Mouse (Mus musculus): Measurements from ENCODE around the gene a. TPM values are rescaled to one million over a fixed set of nuclear protein-coding genes. Genes with fewer than 3 reads are reported as not detected.

The a gene
- polyA plus RNA-seq, 1 experiment = not detected

DNA sequence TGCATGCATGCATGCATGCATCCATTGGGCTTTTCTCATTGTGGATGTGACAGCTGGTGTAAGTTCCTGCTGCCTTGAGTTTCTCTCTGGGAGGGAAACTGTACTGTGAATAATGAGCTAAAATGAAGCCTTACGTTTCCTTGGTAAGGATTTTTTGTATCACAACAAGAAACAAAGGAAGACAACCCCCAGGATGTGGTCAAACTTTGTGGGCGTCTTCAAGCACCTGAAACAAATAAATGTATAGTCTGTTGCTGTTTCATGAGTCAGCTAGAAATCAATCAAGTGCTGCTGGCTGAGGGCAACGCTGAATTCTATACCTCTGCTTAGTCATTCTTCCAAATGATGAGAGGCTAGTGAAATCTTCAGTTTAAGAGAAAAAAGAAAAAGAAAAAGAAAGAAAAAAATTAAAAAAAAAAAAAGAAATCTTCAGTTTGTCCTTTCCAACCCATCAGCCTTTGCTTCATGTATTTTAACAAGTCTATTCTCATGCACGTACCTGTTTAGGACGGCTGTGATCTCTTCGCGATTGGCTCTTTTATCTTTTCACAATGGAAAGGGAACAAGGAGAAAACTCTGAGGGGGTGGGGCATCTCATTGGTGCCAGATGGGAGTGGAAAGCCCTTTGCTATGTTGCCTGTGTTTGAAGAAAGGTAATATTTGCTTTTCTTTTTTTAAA, 288.4 kb downstream of the a start:
- no peak overlapping the region for H3K27ac ChIP-seq (replicated peaks; ENCODE audit: low read depth, low read length)
- no peak overlapping the region for H3K4me3 ChIP-seq (ENCODE audit: insufficient read depth, low read depth, low read length)
- peaks cover 6% of the 10 kb centered on the region; the same call in 1 of the 2 replicates for H3K4me1 ChIP-seq (ENCODE audit: control insufficient read depth, insufficient read depth, insufficient read length, low read length)

DNA sequence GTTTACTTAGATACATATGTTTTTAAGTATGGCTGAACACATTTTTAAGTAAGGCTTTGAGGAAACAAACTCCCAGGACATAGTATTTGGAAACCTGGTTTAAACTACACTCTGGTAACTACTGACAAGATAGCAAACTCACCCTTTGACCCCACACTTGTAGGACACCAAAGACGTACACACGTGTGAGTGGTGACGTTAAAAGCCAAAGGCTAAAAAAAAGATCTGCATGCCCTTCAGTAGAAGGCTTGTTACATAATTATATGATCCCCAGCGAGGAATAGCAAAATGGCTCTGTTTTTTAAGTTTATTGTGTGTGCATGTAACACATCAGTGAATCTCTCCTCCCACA, 289.0 kb downstream of the a start:
- Histone ChIP-seq H3K4me1 (ENCODE audit: control insufficient read depth, insufficient read depth, insufficient read length, low read length) (peaks cover under 1% of the 10 kb centered on the region; the same call in 1 of the 2 replicates), H3K27ac (replicated peaks; ENCODE audit: low read depth, low read length) (no peak overlapping the region), H3K4me3 (ENCODE audit: insufficient read depth, low read depth, low read length) (no peak overlapping the region)

DNA sequence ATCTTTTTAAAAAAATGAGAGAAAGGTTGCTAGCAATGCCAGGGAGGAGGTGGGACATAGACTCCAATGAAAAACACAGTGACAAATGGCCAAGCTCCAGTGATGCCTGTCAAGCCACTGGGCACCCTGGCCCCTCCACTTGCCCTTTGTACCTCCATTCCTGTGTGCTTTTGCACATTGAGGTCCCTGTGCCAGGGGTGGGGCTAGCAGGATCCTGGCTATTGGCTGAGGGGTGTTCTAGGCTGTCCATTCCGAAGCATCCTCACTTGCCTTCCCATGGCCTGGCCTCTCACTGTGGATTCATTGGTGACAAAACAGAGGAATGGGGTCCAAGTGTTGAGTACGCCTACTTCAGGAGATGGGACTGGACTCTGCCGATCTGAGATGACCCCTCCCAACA, 289.9 kb downstream of the a start:
- no peaks in the 10 kb centered on the region for H3K4me1 ChIP-seq (ENCODE audit: control insufficient read depth, insufficient read depth, insufficient read length, low read length)
- no peak overlapping the region for H3K27ac ChIP-seq (replicated peaks; ENCODE audit: low read depth, low read length)
- no peak overlapping the region for H3K4me3 ChIP-seq (ENCODE audit: insufficient read depth, low read depth, low read length)

DNA sequence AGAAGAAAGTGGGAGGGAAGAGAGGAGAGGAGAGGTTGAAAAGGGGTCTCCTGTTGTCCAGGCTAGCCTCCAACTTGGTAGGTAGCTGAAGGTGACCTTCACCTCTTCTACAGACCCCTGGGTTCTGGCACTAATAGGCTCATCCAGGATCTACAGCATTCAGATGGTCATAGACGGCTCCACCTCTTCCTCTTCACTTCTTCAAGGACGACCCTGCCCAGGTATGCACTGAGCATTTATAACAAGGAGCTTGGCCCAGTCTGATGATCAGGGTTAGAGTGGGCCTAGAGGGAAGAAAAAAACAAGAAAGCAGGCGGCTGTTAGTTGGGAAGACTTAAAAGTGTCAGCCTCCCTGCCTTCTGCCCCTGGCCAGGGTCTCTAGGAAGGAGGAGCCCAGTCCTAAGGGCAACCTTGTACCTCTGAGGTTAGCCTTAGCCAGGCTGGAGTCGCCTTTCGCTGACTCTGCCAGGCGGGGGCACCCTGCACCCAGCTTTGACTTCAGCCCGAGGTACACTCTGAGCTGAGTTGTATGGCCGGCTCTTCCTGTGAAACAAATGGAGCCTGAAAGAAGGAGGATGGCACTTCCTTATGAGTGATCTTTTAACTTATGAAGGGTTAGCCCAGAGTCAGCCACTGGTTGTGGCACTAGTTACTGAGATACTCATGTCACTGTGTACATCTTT, 291.1 kb downstream of the a start:
- no peaks in the 10 kb centered on the region for H3K4me1 ChIP-seq (ENCODE audit: control insufficient read depth, insufficient read depth, insufficient read length, low read length)
- no peak overlapping the region for H3K27ac ChIP-seq (replicated peaks; ENCODE audit: low read depth, low read length)

DNA sequence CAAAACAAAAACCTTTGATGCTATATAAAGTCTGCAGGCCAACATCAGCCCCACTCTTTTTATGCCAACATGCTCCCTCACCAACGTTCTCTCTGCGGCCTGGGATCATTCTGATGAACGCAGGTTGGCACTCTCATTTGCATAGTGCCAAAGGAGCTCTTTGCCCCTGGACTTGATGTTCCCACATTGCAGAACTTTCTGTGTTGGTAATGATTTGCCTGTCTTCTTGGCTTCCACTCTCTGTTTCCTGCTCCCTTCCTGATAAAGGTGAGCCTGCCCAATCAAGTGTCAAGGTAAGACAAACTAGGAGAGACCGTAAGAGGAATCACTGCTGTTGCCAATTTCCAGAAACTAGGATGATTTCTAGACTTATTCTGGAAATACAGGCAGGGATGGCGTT, 293.3 kb downstream of the a start:
- no peak overlapping the region for H3K4me3 ChIP-seq (ENCODE audit: insufficient read depth, low read depth, low read length)

More for the DNA sequence above, 291.1 kb downstream of the a start:
- no peak overlapping the region for H3K4me3 ChIP-seq (ENCODE audit: insufficient read depth, low read depth, low read length)

DNA sequence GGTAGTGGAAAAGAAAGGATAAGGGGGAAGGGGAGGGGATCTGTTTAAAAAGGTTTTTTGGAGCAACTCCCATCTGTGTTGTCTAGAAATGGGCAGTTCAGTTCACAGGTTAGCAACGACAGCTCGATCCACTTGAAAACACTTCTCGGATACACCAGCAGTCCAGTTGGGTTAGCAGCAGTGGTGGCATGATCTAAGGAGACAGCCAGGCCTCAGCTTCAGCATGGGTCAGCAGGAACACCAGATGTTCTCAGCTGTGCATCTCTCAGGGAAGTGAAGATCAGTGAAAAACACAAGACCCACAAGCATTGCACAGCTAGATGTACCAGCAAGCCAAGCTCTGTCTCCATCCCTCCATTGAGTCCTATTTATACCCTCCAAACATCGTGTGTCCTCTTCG, 295.1 kb downstream of the a start:
- H3K4me1 ChIP-seq (ENCODE audit: control insufficient read depth, insufficient read depth, insufficient read length, low read length) = no peaks in the 10 kb centered on the region
- H3K27ac ChIP-seq (replicated peaks; ENCODE audit: low read depth, low read length) = no peak overlapping the region

More for the DNA sequence above, 293.3 kb downstream of the a start:
- no peak overlapping the region for H3K27ac ChIP-seq (replicated peaks; ENCODE audit: low read depth, low read length)
- no peaks in the 10 kb centered on the region for H3K4me1 ChIP-seq (ENCODE audit: control insufficient read depth, insufficient read depth, insufficient read length, low read length)

DNA sequence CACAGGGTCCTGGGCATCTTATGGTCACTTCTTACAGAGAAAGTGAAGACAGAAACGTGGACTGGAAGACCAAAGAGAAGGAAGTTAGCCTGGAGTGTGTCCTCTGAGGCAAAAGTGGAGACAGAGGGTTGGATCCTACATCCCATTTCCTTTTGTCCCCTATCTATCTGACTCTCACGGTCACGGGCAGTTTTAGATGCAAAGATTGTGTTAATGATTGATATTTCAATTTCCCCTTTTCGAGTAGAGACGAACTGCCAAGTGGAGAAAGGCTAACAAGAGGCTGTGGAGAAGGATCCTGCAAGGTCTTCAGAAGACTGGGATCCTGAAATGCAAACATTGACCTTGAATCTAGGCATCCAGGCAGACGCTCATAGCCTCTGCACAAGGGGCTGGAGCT, 297.1 kb downstream of the a start:
- Histone ChIP-seq H3K4me3 (ENCODE audit: insufficient read depth, low read depth, low read length) (no peak overlapping the region), H3K27ac (replicated peaks; ENCODE audit: low read depth, low read length) (no peak overlapping the region), H3K4me1 (ENCODE audit: control insufficient read depth, insufficient read depth, insufficient read length, low read length) (no peaks in the 10 kb centered on the region)

More for the DNA sequence above, 295.1 kb downstream of the a start:
- no peak overlapping the region for H3K4me3 ChIP-seq (ENCODE audit: insufficient read depth, low read depth, low read length)

DNA sequence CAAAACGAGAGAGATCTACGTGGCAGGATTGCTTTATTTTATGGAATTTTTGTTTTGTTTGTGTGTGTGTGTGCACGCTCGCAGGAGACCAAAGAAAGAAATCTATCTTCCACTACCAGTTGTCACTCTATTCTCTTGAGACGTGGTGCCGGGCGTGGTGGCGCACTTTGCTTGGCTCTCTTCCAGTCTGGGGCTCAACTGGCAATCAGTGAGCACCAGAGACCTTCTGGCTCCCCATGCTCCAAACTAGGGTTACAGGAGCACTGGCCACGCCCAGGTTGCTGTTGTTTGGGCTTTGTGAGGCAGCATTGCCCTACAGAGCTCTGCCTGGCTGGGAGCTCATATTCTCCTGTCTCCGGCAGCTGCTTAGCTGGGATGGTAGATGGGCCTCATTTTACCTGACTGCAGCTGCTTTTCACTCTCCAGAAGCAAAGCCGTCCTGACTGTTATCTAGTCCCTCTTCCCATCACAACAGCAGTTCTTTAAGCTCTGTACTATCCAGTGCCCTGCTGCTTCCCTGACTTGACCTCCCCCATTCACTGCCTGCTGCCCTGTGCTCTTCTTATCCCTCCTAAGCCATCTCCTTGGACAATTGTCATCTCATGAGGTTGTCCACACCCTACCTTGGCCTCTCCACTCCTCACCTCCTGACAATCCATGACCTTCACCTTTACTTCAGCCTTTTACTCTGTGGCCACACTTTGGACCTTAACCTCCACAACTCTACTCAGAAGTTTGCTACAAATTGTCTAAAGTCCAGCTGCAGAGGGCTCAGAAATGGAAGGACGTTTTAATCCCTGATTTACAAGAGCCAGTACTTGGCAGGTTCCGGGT, 299.9 kb downstream of the a start:
- Histone ChIP-seq H3K4me1 (ENCODE audit: control insufficient read depth, insufficient read depth, insufficient read length, low read length) (no peaks in the 10 kb centered on the region), H3K4me3 (ENCODE audit: insufficient read depth, low read depth, low read length) (no peak overlapping the region), H3K27ac (replicated peaks; ENCODE audit: low read depth, low read length) (no peak overlapping the region)

DNA sequence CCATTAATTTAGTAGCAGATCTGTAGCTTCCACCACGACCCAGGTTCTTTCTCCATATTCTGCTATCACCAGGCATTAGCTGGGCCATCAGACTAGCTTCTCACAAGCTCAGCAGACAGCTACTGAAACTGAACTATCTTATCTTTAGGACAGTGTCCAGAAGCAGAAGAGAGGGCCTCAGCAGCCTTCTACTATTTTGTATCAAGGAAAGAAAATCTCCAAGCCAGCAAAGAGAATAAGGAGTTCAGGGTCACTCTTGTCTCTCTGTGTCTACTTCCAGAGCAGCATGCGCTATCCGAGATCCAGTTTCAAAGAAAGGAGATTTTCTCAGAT, 300.5 kb downstream of the a start:
- H3K27ac ChIP-seq (replicated peaks; ENCODE audit: low read depth, low read length) = no peak overlapping the region
- no peaks in the 10 kb centered on the region for H3K4me1 ChIP-seq (ENCODE audit: control insufficient read depth, insufficient read depth, insufficient read length, low read length)
- H3K4me3 ChIP-seq (ENCODE audit: insufficient read depth, low read depth, low read length) = no peak overlapping the region

DNA sequence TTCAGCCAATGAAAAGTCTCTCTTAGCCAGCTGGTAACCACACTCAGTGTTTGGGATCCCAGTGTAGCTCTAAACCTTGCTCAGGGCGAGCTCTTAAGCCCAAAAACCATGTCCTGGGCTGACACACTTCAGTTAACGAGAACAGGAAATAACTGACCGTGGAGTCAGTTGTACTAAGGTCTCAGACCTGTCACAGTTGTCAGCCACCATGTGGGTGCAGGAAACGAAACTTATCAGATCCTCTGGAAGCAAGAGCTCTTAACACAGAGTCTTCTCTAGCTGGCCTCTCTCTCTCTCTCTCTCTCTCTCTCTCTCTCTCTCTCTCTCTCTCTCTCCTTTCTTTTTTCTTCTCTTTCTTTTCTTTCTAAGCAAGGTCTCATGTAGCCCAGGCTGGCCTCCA, 302.2 kb downstream of the a start:
- no peaks in the 10 kb centered on the region for H3K4me1 ChIP-seq (ENCODE audit: control insufficient read depth, insufficient read depth, insufficient read length, low read length)
- no peak overlapping the region for H3K27ac ChIP-seq (replicated peaks; ENCODE audit: low read depth, low read length)
- H3K4me3 ChIP-seq (ENCODE audit: insufficient read depth, low read depth, low read length) = no peak overlapping the region

DNA sequence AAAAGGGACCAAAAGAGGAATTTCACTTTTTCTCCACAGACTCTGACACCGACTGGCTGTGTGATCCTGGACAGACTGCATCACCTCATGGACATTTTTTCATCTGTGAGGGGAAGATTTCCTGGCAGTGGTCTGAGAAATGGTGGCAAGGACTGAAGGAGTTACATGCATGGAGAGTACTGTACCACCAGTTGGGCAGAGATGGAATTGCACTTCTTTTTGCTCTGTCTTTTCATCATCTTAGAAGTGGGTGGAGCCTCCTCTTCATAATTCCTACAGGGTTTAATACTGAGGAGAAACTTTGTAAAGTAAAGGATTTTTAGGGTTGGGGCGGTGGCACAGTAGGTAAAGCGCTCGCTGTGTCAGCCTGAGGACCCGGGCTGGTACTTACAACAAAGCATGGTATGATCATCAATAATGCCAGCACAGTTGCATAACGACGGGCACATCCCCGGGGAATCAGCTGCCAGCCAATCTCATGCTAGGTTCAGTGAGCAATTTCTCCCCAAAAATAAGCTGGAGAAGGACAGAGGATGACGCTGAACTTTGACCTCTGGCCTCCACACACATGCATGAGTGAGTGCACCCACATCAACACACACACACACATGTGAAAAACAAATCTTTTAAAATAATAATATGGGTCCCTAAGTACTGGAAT, 307.6 kb downstream of the a start:
- no peak overlapping the region for H3K4me3 ChIP-seq (ENCODE audit: insufficient read depth, low read depth, low read length)
- H3K27ac ChIP-seq (replicated peaks; ENCODE audit: low read depth, low read length) = no peak overlapping the region
- H3K4me1 ChIP-seq (ENCODE audit: control insufficient read depth, insufficient read depth, insufficient read length, low read length) = no peaks in the 10 kb centered on the region

DNA sequence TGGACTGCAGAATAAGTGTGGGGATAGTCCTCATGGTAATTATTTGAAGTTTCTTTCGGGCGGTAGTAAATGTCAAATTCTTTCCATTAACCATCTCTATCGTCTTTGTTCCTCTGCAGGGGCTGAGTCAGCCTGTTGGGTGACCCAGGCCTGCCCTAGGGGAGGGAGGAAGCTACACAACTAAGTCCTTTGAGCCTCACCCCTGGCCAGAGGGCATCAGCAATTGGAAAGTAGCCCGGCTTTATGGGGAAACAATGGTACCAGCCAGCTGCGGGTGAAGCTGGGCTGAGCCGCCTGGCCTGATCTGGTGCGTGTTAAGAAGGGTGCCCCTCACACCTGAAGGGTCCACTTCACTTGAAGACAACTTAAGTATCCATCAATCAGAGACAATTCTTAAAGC, 308.2 kb downstream of the a start:
- Histone ChIP-seq H3K4me1 (ENCODE audit: control insufficient read depth, insufficient read depth, insufficient read length, low read length) (no peaks in the 10 kb centered on the region), H3K27ac (replicated peaks; ENCODE audit: low read depth, low read length) (no peak overlapping the region), H3K4me3 (ENCODE audit: insufficient read depth, low read depth, low read length) (no peak overlapping the region)

DNA sequence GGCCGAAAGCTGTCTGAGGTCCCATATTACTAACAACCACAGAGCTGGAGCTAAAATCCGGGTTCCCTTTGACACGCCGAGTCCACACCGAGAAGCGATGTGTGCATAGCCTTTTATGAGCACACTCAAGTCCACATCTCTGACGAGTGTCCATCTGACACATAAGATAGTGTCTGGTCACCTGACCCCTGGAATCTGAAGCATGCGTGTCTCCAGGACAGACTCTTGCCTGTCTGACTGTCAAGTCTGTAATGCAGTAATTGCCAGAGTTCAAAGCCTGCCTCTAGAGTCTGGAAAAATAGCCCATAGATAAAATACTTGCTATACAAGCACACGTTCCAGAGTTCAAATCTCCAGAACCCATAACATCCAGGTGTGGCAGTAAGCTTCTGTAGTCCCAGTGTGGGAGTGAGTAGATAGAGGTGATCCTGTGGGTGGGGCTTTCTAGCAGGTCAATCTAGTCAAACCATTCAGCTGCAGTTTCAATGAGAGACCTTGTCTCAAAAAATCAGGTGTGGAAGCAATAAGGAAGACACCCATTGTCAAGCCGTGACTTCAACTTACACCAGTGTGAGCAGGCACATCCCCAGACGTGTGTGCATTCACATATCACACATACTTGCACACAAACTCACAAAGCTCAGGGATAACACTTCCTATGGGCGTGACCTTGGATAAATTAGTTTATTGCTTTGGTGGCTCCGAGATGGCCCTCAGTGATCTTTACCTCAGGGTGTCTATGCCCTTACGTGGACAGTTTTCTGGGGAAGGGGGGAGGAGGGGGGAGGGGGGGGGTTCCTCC, 309.0 kb downstream of the a start:
- Histone ChIP-seq H3K4me1 (ENCODE audit: control insufficient read depth, insufficient read depth, insufficient read length, low read length) (no peaks in the 10 kb centered on the region), H3K27ac (replicated peaks; ENCODE audit: low read depth, low read length) (no peak overlapping the region), H3K4me3 (ENCODE audit: insufficient read depth, low read depth, low read length) (no peak overlapping the region)
